Comparison of ENCODE assay signal across 18 mouse cellular contexts in the genomic region with DNA sequence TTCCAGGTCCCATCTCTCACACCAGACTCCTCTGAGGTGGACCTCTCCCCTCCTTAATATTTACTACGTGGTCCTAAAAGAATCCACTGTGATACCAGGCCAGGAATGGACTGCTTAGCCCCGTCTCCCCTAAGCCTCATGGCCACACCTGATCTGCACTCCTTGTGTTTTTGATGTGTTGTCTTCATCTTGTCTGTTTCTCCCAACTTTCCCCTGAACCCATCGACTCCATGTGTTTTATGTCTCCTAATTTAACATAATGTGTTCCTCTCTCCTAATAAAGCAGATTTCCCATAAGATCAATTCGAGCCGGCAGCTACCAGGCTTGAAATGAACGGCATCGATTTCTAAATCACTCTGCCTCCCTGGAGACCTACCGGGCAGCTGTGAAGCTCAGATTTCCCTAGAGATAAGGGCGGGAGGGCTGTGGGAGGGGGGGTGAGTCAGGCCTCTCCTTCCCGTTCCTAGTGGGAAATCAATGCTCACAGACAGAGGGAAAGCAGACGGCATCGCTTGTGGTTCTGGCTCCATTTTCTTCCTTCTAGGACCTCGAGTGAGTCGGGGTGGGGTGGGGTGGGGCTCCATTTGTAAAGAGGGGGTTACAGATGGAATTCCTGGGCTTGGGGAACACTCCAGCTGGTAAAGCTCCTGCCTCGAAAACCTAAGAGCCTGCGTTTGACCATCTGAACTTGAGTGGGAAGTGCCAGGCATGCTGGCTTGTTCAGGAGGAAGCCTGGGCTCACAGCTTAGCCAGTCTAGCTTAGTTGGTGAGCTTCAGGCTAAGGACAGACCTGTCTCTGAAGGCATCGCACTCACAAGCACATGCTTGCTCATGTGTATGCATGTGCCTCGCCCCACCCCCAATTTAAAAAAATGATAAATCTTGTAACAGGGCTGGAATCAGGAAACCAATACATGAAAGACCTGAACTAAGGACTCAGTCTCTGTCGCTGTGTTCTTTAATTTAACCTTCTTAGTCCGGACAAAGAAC. TPM values are rescaled to one million over a fixed set of nuclear protein-coding genes. Genes with fewer than 3 reads are reported as not detected.
DNase-seq lines count a peak whose midpoint lies in the region; ATAC-seq lines count a peak whose summit lies in the region.
"Had no signal": no experiment of that assay in that cellular context is flagged by ENCODE, and none has a peak within 500 bp of the region (broad histone marks: within the 10 kb centered on the region; RNA-seq: fewer than 3 reads in every experiment).

No protein-coding gene starts in this region.

- no peak overlapping the region for H3K9ac ChIP-seq in midbrain, embryonic 13.5 days (replicated peaks)
- no peak overlapping the region for H3K9ac ChIP-seq in midbrain, embryonic 11.5 days (ENCODE audit: low read length)
- H3K9ac ChIP-seq in hindbrain, embryonic 15.5 days, result no peak overlapping the region
- 0 out of 2 replicates have a peak overlapping the region, but pooled peaks have one; percentile 22 for H3K9ac ChIP-seq in neural tube, embryonic 13.5 days
- H3K9ac ChIP-seq: liver, embryonic 15.5 days had no signal

- H3K9me3 ChIP-seq in midbrain, embryonic 13.5 days, result no peaks in the 10 kb centered on the region
- H3K9me3 ChIP-seq in midbrain, embryonic 11.5 days (ENCODE audit: control insufficient read depth, low read length), result no peaks in the 10 kb centered on the region
- no peaks in the 10 kb centered on the region for H3K9me3 ChIP-seq in hindbrain, embryonic 15.5 days
- no peaks in the 10 kb centered on the region for H3K9me3 ChIP-seq in neural tube, embryonic 13.5 days
- no peaks in the 10 kb centered on the region for H3K9me3 ChIP-seq in heart, embryonic 10.5 days
- H3K9me3 ChIP-seq: liver, embryonic 15.5 days had no signal

- peak; percentile 46 for DNase-seq in adrenal gland, postnatal 14 days
- DNase-seq in adrenal gland, adult 18-20 months (ENCODE audit: low spot score in 2 of 2), result no peak
- no peak for DNase-seq in midbrain, embryonic 11.5 days (ENCODE audit: low spot score, missing footprints)
- no peak for DNase-seq in heart, embryonic 10.5 days (ENCODE audit: low spot score)
- no peak for DNase-seq in cerebellum, postnatal 10 days
- DNase-seq: cerebellum, adult 2 months; heart, adult 11 months; heart, postnatal 10 days; kidney, adult 9 months; left cerebral cortex, postnatal 4 days; lung, postnatal 4 days; right cerebral cortex, adult 18-20 months; thymus, postnatal 36 days had no signal

- H3K4me2 ChIP-seq in midbrain, embryonic 13.5 days (replicated peaks), result no peak overlapping the region
- H3K4me2 ChIP-seq in midbrain, embryonic 11.5 days, result no peak overlapping the region
- no peak overlapping the region for H3K4me2 ChIP-seq in hindbrain, embryonic 15.5 days
- H3K4me2 ChIP-seq in neural tube, embryonic 13.5 days, result 0 out of 2 replicates have a peak overlapping the region, but pooled peaks have one; percentile 9
- H3K4me2 ChIP-seq: liver, embryonic 15.5 days had no signal

- peak overlapping the region; percentile 9; the same call in 1 of the 2 replicates for H3K27ac ChIP-seq in midbrain, embryonic 13.5 days
- no peak overlapping the region; the same call in 1 of the 2 replicates for H3K27ac ChIP-seq in midbrain, embryonic 11.5 days (ENCODE audit: low read depth, low read length)
- peak overlapping the region; percentile 79 for H3K27ac ChIP-seq in hindbrain, embryonic 15.5 days (replicated peaks)
- H3K27ac ChIP-seq in neural tube, embryonic 13.5 days (replicated peaks), result peak overlapping the region; percentile 91
- H3K27ac ChIP-seq in heart, embryonic 10.5 days, result no peak overlapping the region
- H3K27ac ChIP-seq: liver, embryonic 15.5 days had no signal

- peaks cover 10% of the 10 kb centered on the region for H3K4me1 ChIP-seq in midbrain, embryonic 13.5 days (replicated peaks)
- peaks cover 2% of the 10 kb centered on the region; the same call in 1 of the 2 replicates for H3K4me1 ChIP-seq in midbrain, embryonic 11.5 days (ENCODE audit: control insufficient read depth, insufficient read depth, low read length)
- H3K4me1 ChIP-seq in hindbrain, embryonic 15.5 days (replicated peaks), result peaks cover 8% of the 10 kb centered on the region
- peaks cover 19% of the 10 kb centered on the region for H3K4me1 ChIP-seq in neural tube, embryonic 13.5 days (replicated peaks)
- peaks cover 6% of the 10 kb centered on the region; the same call in 1 of the 2 replicates for H3K4me1 ChIP-seq in heart, embryonic 10.5 days
- H3K4me1 ChIP-seq: liver, embryonic 15.5 days had no signal

- WGBS in midbrain, embryonic 13.5 days, result 47% methylated on average over 20 of the region's 20 CpGs
- 56% methylated on average over 20 of the region's 20 CpGs for WGBS in midbrain, embryonic 11.5 days
- WGBS in hindbrain, embryonic 15.5 days, result 40% methylated on average over 20 of the region's 20 CpGs
- WGBS in neural tube, embryonic 13.5 days, result 37% methylated on average over 20 of the region's 20 CpGs
- WGBS in heart, embryonic 10.5 days, result 42% methylated on average over 20 of the region's 20 CpGs

- no peak for ATAC-seq in midbrain, embryonic 13.5 days
- ATAC-seq in midbrain, embryonic 11.5 days (ENCODE audit: low FRiP score), result no peak
- ATAC-seq in hindbrain, embryonic 15.5 days (ENCODE audit: low FRiP score, low read depth), result peak; percentile 65; the same call in 1 of the 2 replicates
- ATAC-seq in neural tube, embryonic 13.5 days (ENCODE audit: low read depth), result peak; percentile 90

- H3K27me3 ChIP-seq in midbrain, embryonic 13.5 days, result no peaks in the 10 kb centered on the region
- H3K27me3 ChIP-seq in midbrain, embryonic 11.5 days (ENCODE audit: control insufficient read depth, insufficient read depth, low read length), result no peaks in the 10 kb centered on the region
- no peaks in the 10 kb centered on the region for H3K27me3 ChIP-seq in hindbrain, embryonic 15.5 days
- no peaks in the 10 kb centered on the region for H3K27me3 ChIP-seq in neural tube, embryonic 13.5 days
- H3K27me3 ChIP-seq in heart, embryonic 10.5 days (ENCODE audit: insufficient read depth, poor library complexity, severe bottlenecking), result peaks cover 45% of the 10 kb centered on the region

- no peak overlapping the region for H3K4me3 ChIP-seq in midbrain, embryonic 13.5 days (replicated peaks)
- H3K4me3 ChIP-seq in midbrain, embryonic 11.5 days (ENCODE audit: low read depth, low read length), result no peak overlapping the region
- no peak overlapping the region for H3K4me3 ChIP-seq in hindbrain, embryonic 15.5 days
- no peak overlapping the region for H3K4me3 ChIP-seq in neural tube, embryonic 13.5 days
- H3K4me3 ChIP-seq in heart, embryonic 10.5 days, result no peak overlapping the region
- H3K4me3 ChIP-seq: liver, embryonic 15.5 days had no signal

- H3K36me3 ChIP-seq in midbrain, embryonic 13.5 days, result no peaks in the 10 kb centered on the region
- H3K36me3 ChIP-seq in midbrain, embryonic 11.5 days (ENCODE audit: control insufficient read depth, insufficient read depth, low read length), result no peaks in the 10 kb centered on the region
- no peaks in the 10 kb centered on the region for H3K36me3 ChIP-seq in hindbrain, embryonic 15.5 days
- H3K36me3 ChIP-seq in neural tube, embryonic 13.5 days, result no peaks in the 10 kb centered on the region
- no peaks in the 10 kb centered on the region for H3K36me3 ChIP-seq in heart, embryonic 10.5 days
- H3K36me3 ChIP-seq: liver, embryonic 15.5 days had no signal

RNA-seq across cellular contexts. Expression of a gene that starts 2.2 kb away (rescaled TPM):
- 1.1 and 10.7 TPM in 2 replicates for total RNA-seq in adrenal gland, postnatal 14 days (2021)
- total RNA-seq in adrenal gland, adult 18-20 months (2021), result 1 to 10 TPM; 1.3 to 2.5 TPM
- 0.07 and 0.22 TPM in 2 replicates for polyA plus RNA-seq in midbrain, embryonic 13.5 days (2015; fragmentation: Nextera tagmentation; extraction: Ambion mirVana)
- 0.26 and 0.41 TPM in 2 replicates for polyA plus RNA-seq in midbrain, embryonic 11.5 days (2014; fragmentation: Nextera tagmentation; extraction: Ambion mirVana)
- polyA plus RNA-seq in hindbrain, embryonic 15.5 days (2015; fragmentation: Nextera tagmentation; extraction: Ambion mirVana), result 0.64 and 0.93 TPM in 2 replicates
- 1.1 and 2.6 TPM in 2 replicates for polyA plus RNA-seq in neural tube, embryonic 13.5 days (2015; fragmentation: Nextera tagmentation; extraction: Ambion mirVana)
- polyA plus RNA-seq in heart, embryonic 10.5 days (2016; fragmentation: Nextera tagmentation; extraction: Ambion mirVana), result 0.19 TPM in 1 of 2 replicates, not detected in the other
- total RNA-seq: heart, postnatal 10 days; layer of hippocampus, postnatal 10 days; left cerebral cortex, postnatal 4 days had no signal
- polyA plus RNA-seq: liver, embryonic 15.5 days had no signal

RNA-seq across cellular contexts. Expression of a gene that starts 20.3 kb away (rescaled TPM):
- 13.7 and 14.3 TPM in 2 replicates for total RNA-seq in adrenal gland, postnatal 14 days (2021)
- 10 to 100 TPM; 27.9 to 38.5 TPM for total RNA-seq in adrenal gland, adult 18-20 months (2021)
- 0.16 TPM in 1 of 2 replicates, not detected in the other for polyA plus RNA-seq in midbrain, embryonic 13.5 days (2015; fragmentation: Nextera tagmentation; extraction: Ambion mirVana)
- 0.08 and 0.12 TPM in 2 replicates for polyA plus RNA-seq in midbrain, embryonic 11.5 days (2014; fragmentation: Nextera tagmentation; extraction: Ambion mirVana)
- 0.09 TPM in 1 of 2 replicates, not detected in the other for polyA plus RNA-seq in hindbrain, embryonic 15.5 days (2015; fragmentation: Nextera tagmentation; extraction: Ambion mirVana)
- polyA plus RNA-seq in neural tube, embryonic 13.5 days (2015; fragmentation: Nextera tagmentation; extraction: Ambion mirVana), result not detected in 2 replicates
- polyA plus RNA-seq in heart, embryonic 10.5 days (2016; fragmentation: Nextera tagmentation; extraction: Ambion mirVana), result 0.20 TPM in 1 of 2 replicates, not detected in the other
- total RNA-seq: layer of hippocampus, postnatal 10 days; left cerebral cortex, postnatal 4 days had no signal
- polyA plus RNA-seq: liver, embryonic 15.5 days had no signal

RNA-seq across cellular contexts. Expression of a gene that starts 40.7 kb away (rescaled TPM):
- 0.89 and 1.1 TPM in 2 replicates for total RNA-seq in adrenal gland, postnatal 14 days (2021)
- under 1 TPM; 0.70 to 0.99 TPM for total RNA-seq in adrenal gland, adult 18-20 months (2021)
- 2.5 and 3.1 TPM in 2 replicates for polyA plus RNA-seq in midbrain, embryonic 13.5 days (2015; fragmentation: Nextera tagmentation; extraction: Ambion mirVana)
- 1.5 TPM in 2 replicates for polyA plus RNA-seq in midbrain, embryonic 11.5 days (2014; fragmentation: Nextera tagmentation; extraction: Ambion mirVana)
- polyA plus RNA-seq in hindbrain, embryonic 15.5 days (2015; fragmentation: Nextera tagmentation; extraction: Ambion mirVana), result 3.7 and 4.3 TPM in 2 replicates
- polyA plus RNA-seq in neural tube, embryonic 13.5 days (2015; fragmentation: Nextera tagmentation; extraction: Ambion mirVana), result 1.9 and 2.6 TPM in 2 replicates
- 1.0 and 1.3 TPM in 2 replicates for polyA plus RNA-seq in heart, embryonic 10.5 days (2016; fragmentation: Nextera tagmentation; extraction: Ambion mirVana)

RNA-seq across cellular contexts. Expression of a gene that starts 53.1 kb away (rescaled TPM):
- total RNA-seq in adrenal gland, postnatal 14 days (2021), result not detected in 2 replicates
- total RNA-seq in adrenal gland, adult 18-20 months (2021), result under 1 TPM in 1 of 2 experiments, not detected in 1; 0.19 TPM
- polyA plus RNA-seq in midbrain, embryonic 13.5 days (2015; fragmentation: Nextera tagmentation; extraction: Ambion mirVana), result 0.66 and 0.73 TPM in 2 replicates
- polyA plus RNA-seq in midbrain, embryonic 11.5 days (2014; fragmentation: Nextera tagmentation; extraction: Ambion mirVana), result 0.81 and 0.96 TPM in 2 replicates
- polyA plus RNA-seq in hindbrain, embryonic 15.5 days (2015; fragmentation: Nextera tagmentation; extraction: Ambion mirVana), result 0.51 and 0.54 TPM in 2 replicates
- 0.39 and 0.84 TPM in 2 replicates for polyA plus RNA-seq in neural tube, embryonic 13.5 days (2015; fragmentation: Nextera tagmentation; extraction: Ambion mirVana)
- 0.31 and 0.49 TPM in 2 replicates for polyA plus RNA-seq in heart, embryonic 10.5 days (2016; fragmentation: Nextera tagmentation; extraction: Ambion mirVana)
- total RNA-seq: heart, postnatal 10 days; layer of hippocampus, postnatal 10 days had no signal
- polyA plus RNA-seq: liver, embryonic 15.5 days had no signal

Comparison
In these comparisons a context has a peak if more than half of its experiments do, and no peak if none do; other contexts are left out.
1. H3K27ac ChIP-seq: peak in midbrain, embryonic 13.5 days (single experiment), hindbrain, embryonic 15.5 days (single experiment) and neural tube, embryonic 13.5 days (single experiment); none in midbrain, embryonic 11.5 days (single experiment) and heart, embryonic 10.5 days (single experiment).
2. ATAC-seq: peak in hindbrain, embryonic 15.5 days (single experiment) and neural tube, embryonic 13.5 days (single experiment); none in midbrain, embryonic 13.5 days (single experiment) and midbrain, embryonic 11.5 days (single experiment).